Comparison of ENCODE assay signal across 24 mouse cellular contexts in the genomic region with DNA sequence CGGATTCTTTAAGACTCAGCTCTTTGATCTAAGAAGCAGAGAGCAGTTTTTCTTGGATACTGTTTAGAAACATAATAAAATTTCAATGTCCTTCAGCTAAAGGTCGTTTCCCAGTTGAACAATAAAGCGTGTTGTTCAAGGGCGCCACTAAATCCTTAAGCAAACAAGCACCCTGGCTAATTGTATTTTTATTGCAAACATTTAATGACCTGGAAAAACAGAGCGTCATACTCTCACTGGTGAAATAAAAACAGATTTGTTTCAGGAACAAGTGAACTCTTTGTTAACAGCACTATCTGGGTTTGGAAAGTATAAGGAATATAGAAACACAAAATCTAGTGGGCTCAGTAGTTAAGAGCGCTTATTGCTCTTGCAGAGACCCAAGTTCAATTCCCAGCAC. TPM values are rescaled to one million over a fixed set of nuclear protein-coding genes. Genes with fewer than 3 reads are reported as not detected.
DNase-seq lines count a peak whose midpoint lies in the region; ATAC-seq and TF ChIP-seq lines count a peak whose summit lies in the region.
"Had no signal": no experiment of that assay in that cellular context is flagged by ENCODE, and none has a peak within 500 bp of the region (broad histone marks: within the 10 kb centered on the region; RNA-seq: fewer than 3 reads in every experiment).

No protein-coding gene starts in this region.

- TF ChIP-seq EP300 in stomach, postnatal 0 days (optimal IDR thresholded peaks at IDR 0.05): no peak

- peak overlapping the region; percentile 37; the same call in 1 of the 2 replicates for H3K27ac ChIP-seq in hindbrain, embryonic 15.5 days (replicated peaks)
- no peak overlapping the region for H3K27ac ChIP-seq in hindbrain, embryonic 13.5 days
- H3K27ac ChIP-seq in limb, embryonic 11.5 days (replicated peaks; ENCODE audit: low read depth, low read length): peak overlapping the region; percentile 78
- no peak overlapping the region; the same call in 1 of the 2 replicates for H3K27ac ChIP-seq in limb, embryonic 10.5 days
- 0 out of 2 replicates have a peak overlapping the region, but pooled peaks have one; percentile 3 for H3K27ac ChIP-seq in stomach, postnatal 0 days (replicated peaks)
- H3K27ac ChIP-seq: embryonic facial prominence, embryonic 12.5 days; heart, adult 2 months; hindbrain, embryonic 14.5 days; liver, embryonic 15.5 days had no signal

- 65% methylated on average over 6 of the region's 6 CpGs for WGBS in hindbrain, embryonic 15.5 days
- WGBS in hindbrain, embryonic 13.5 days: 67% methylated on average over 6 of the region's 6 CpGs
- 39% methylated on average over 6 of the region's 6 CpGs for whole genome bisulfite sequencing in limb, embryonic 11.5 days
- WGBS in limb, embryonic 10.5 days: 65% methylated on average over 6 of the region's 6 CpGs
- 18% methylated on average over 6 of the region's 6 CpGs for WGBS in large intestine, adult 2 months
- WGBS in stomach, postnatal 0 days: 57% methylated on average over 6 of the region's 6 CpGs

- H3K27me3 ChIP-seq in hindbrain, embryonic 15.5 days: no peaks in the 10 kb centered on the region
- no peaks in the 10 kb centered on the region for H3K27me3 ChIP-seq in hindbrain, embryonic 13.5 days
- H3K27me3 ChIP-seq in limb, embryonic 11.5 days (ENCODE audit: control insufficient read depth, insufficient read depth, low read length): no peaks in the 10 kb centered on the region
- H3K27me3 ChIP-seq in limb, embryonic 10.5 days (ENCODE audit: low read depth, poor library complexity, severe bottlenecking): no peaks in the 10 kb centered on the region
- no peaks in the 10 kb centered on the region for H3K27me3 ChIP-seq in stomach, postnatal 0 days (ENCODE audit: control insufficient read depth, insufficient read depth, low read length)
- H3K27me3 ChIP-seq: CH12.LX; embryonic facial prominence, embryonic 12.5 days had no signal

- H3K4me1 ChIP-seq in hindbrain, embryonic 15.5 days (replicated peaks): no peaks in the 10 kb centered on the region
- H3K4me1 ChIP-seq in hindbrain, embryonic 13.5 days (replicated peaks): peaks cover 8% of the 10 kb centered on the region; the same call in 1 of the 2 replicates
- H3K4me1 ChIP-seq in limb, embryonic 11.5 days (ENCODE audit: control insufficient read depth, insufficient read depth, low read length): peaks cover 18% of the 10 kb centered on the region
- H3K4me1 ChIP-seq in limb, embryonic 10.5 days: peaks cover 53% of the 10 kb centered on the region
- H3K4me1 ChIP-seq in stomach, postnatal 0 days (replicated peaks; ENCODE audit: control insufficient read depth, insufficient read depth): no peaks in the 10 kb centered on the region; the same call in 1 of the 2 replicates

- no peak for ATAC-seq in hindbrain, embryonic 15.5 days (ENCODE audit: low FRiP score, low read depth)
- ATAC-seq in hindbrain, embryonic 13.5 days (ENCODE audit: low FRiP score): no peak
- no peak for ATAC-seq in limb, embryonic 11.5 days (ENCODE audit: insufficient number of reproducible peaks, low FRiP score, low TSS enrichment, low read depth)
- ATAC-seq in stomach, postnatal 0 days (ENCODE audit: low FRiP score, low TSS enrichment): no peak
- ATAC-seq: lung, postnatal 0 days had no signal

- no peak for DNase-seq in limb, embryonic 11.5 days (ENCODE audit: low spot score)
- no peak for DNase-seq in limb, embryonic 10.5 days (ENCODE audit: low spot score)
- peak; percentile 77 for DNase-seq in large intestine, adult 2 months (ENCODE audit: low read depth, low spot score)
- DNase-seq in stomach, postnatal 0 days (ENCODE audit: low spot score): no peak
- DNase-seq in urinary bladder, postnatal 10 days (ENCODE audit: low spot score): no peak
- DNase-seq in cerebellum, adult 18-20 months: no peak
- DNase-seq: adrenal gland, adult 2 months; cerebellum, postnatal 14 days; gastrocnemius, postnatal 10 days; heart, adult 2 months; kidney, postnatal 36 days; layer of hippocampus, postnatal 36 days; right cerebral cortex, postnatal 4 days; thymus, postnatal 4 days had no signal

- no peak overlapping the region for H3K4me3 ChIP-seq in hindbrain, embryonic 15.5 days
- no peak overlapping the region for H3K4me3 ChIP-seq in hindbrain, embryonic 13.5 days
- H3K4me3 ChIP-seq in limb, embryonic 11.5 days (ENCODE audit: low read depth, low read length): no peak overlapping the region
- H3K4me3 ChIP-seq in limb, embryonic 10.5 days: no peak overlapping the region
- H3K4me3 ChIP-seq in stomach, postnatal 0 days (ENCODE audit: low read depth, low read length): no peak overlapping the region
- H3K4me3 ChIP-seq: embryonic facial prominence, embryonic 12.5 days; heart, adult 2 months; liver, embryonic 15.5 days; megakaryocyte, embryonic 14.5 days had no signal

- no peak for TF ChIP-seq CTCF in stomach, postnatal 0 days (IDR thresholded peaks at IDR 0.05; ENCODE audit: low read depth)

- H3K9me3 ChIP-seq in hindbrain, embryonic 15.5 days: no peaks in the 10 kb centered on the region
- no peaks in the 10 kb centered on the region for H3K9me3 ChIP-seq in hindbrain, embryonic 13.5 days
- no peaks in the 10 kb centered on the region for H3K9me3 ChIP-seq in limb, embryonic 11.5 days (ENCODE audit: control insufficient read depth, low read length)
- H3K9me3 ChIP-seq in limb, embryonic 10.5 days (replicated peaks): no peaks in the 10 kb centered on the region
- no peaks in the 10 kb centered on the region for H3K9me3 ChIP-seq in stomach, postnatal 0 days (ENCODE audit: control insufficient read depth, low read length)
- H3K9me3 ChIP-seq: embryonic facial prominence, embryonic 12.5 days; liver, embryonic 15.5 days; megakaryocyte, embryonic 14.5 days had no signal

- H3K4me2 ChIP-seq in hindbrain, embryonic 15.5 days: no peak overlapping the region
- no peak overlapping the region for H3K4me2 ChIP-seq in hindbrain, embryonic 13.5 days
- H3K4me2 ChIP-seq in limb, embryonic 11.5 days (ENCODE audit: low read depth, severe bottlenecking): no peak overlapping the region
- no peak overlapping the region for H3K4me2 ChIP-seq in stomach, postnatal 0 days (replicated peaks; ENCODE audit: low read depth)
- H3K4me2 ChIP-seq: embryonic facial prominence, embryonic 12.5 days; hindbrain, embryonic 14.5 days; liver, embryonic 15.5 days had no signal

- no peak overlapping the region for H3K9ac ChIP-seq in hindbrain, embryonic 15.5 days
- H3K9ac ChIP-seq in hindbrain, embryonic 13.5 days: no peak overlapping the region
- H3K9ac ChIP-seq in limb, embryonic 11.5 days (ENCODE audit: low read length): no peak overlapping the region
- no peak overlapping the region for H3K9ac ChIP-seq in stomach, postnatal 0 days (ENCODE audit: low read length)
- H3K9ac ChIP-seq: embryonic facial prominence, embryonic 12.5 days; hindbrain, embryonic 14.5 days; liver, embryonic 15.5 days had no signal

- H3K36me3 ChIP-seq in hindbrain, embryonic 15.5 days: no peaks in the 10 kb centered on the region
- no peaks in the 10 kb centered on the region for H3K36me3 ChIP-seq in hindbrain, embryonic 13.5 days
- no peaks in the 10 kb centered on the region for H3K36me3 ChIP-seq in limb, embryonic 11.5 days (ENCODE audit: control insufficient read depth, insufficient read depth, low read length)
- H3K36me3 ChIP-seq in limb, embryonic 10.5 days: no peaks in the 10 kb centered on the region
- H3K36me3 ChIP-seq in stomach, postnatal 0 days (ENCODE audit: control insufficient read depth, insufficient read depth, low read length): no peaks in the 10 kb centered on the region
- H3K36me3 ChIP-seq: embryonic facial prominence, embryonic 12.5 days; liver, embryonic 15.5 days had no signal

RNA-seq across cellular contexts. Expression of gene Asgr1, which starts 16.2 kb away (rescaled TPM):
- 2.8 and 4.7 TPM in 2 replicates for polyA plus RNA-seq in hindbrain, embryonic 15.5 days (2015; fragmentation: Nextera tagmentation; extraction: Ambion mirVana)
- 1.5 and 1.7 TPM in 2 replicates for polyA plus RNA-seq in hindbrain, embryonic 13.5 days (2015; fragmentation: Nextera tagmentation; extraction: Ambion mirVana)
- polyA plus RNA-seq in limb, embryonic 11.5 days (2014; fragmentation: Nextera tagmentation; extraction: Ambion mirVana): 1.0 and 1.6 TPM in 2 replicates
- 0.71 and 0.74 TPM in 2 replicates for polyA plus RNA-seq in limb, embryonic 10.5 days (2016; fragmentation: Nextera tagmentation; extraction: Ambion mirVana)
- polyA plus RNA-seq in large intestine, adult 2 months (2012; rRNA removed): not detected in 2 replicates
- polyA plus RNA-seq in stomach, postnatal 0 days (2015; fragmentation: Nextera tagmentation; extraction: Ambion mirVana): 0.70 and 0.83 TPM in 2 replicates
- polyA plus RNA-seq: heart, adult 2 months; heart, embryonic 16.5 days; neural tube, embryonic 14.5 days had no signal

RNA-seq across cellular contexts. Expression of gene Asgr2, which starts 22.4 kb away (rescaled TPM):
- polyA plus RNA-seq in hindbrain, embryonic 15.5 days (2015; fragmentation: Nextera tagmentation; extraction: Ambion mirVana): not detected in 2 replicates
- not detected in 2 replicates for polyA plus RNA-seq in hindbrain, embryonic 13.5 days (2015; fragmentation: Nextera tagmentation; extraction: Ambion mirVana)
- polyA plus RNA-seq in limb, embryonic 11.5 days (2014; fragmentation: Nextera tagmentation; extraction: Ambion mirVana): not detected in 2 replicates
- polyA plus RNA-seq in limb, embryonic 10.5 days (2016; fragmentation: Nextera tagmentation; extraction: Ambion mirVana): not detected in 2 replicates
- polyA plus RNA-seq in large intestine, adult 2 months (2012; rRNA removed): 0.25 and 0.32 TPM in 2 replicates
- polyA plus RNA-seq in stomach, postnatal 0 days (2015; fragmentation: Nextera tagmentation; extraction: Ambion mirVana): 0.19 and 0.30 TPM in 2 replicates
- polyA plus RNA-seq: embryonic facial prominence, embryonic 12.5 days; hindbrain, embryonic 14.5 days; lung, postnatal 0 days; neural tube, embryonic 14.5 days had no signal

RNA-seq across cellular contexts. Expression of gene Dlg4, which starts 53.3 kb away (rescaled TPM):
- polyA plus RNA-seq in hindbrain, embryonic 15.5 days (2015; fragmentation: Nextera tagmentation; extraction: Ambion mirVana): 23.8 and 24.1 TPM in 2 replicates
- polyA plus RNA-seq in hindbrain, embryonic 13.5 days (2015; fragmentation: Nextera tagmentation; extraction: Ambion mirVana): 28.1 TPM in 2 replicates
- 10.0 and 10.8 TPM in 2 replicates for polyA plus RNA-seq in limb, embryonic 11.5 days (2014; fragmentation: Nextera tagmentation; extraction: Ambion mirVana)
- polyA plus RNA-seq in limb, embryonic 10.5 days (2016; fragmentation: Nextera tagmentation; extraction: Ambion mirVana): 8.8 and 12.9 TPM in 2 replicates
- 5.1 and 5.9 TPM in 2 replicates for polyA plus RNA-seq in large intestine, adult 2 months (2012; rRNA removed)
- polyA plus RNA-seq in stomach, postnatal 0 days (2015; fragmentation: Nextera tagmentation; extraction: Ambion mirVana): 2.6 and 3.9 TPM in 2 replicates

RNA-seq across cellular contexts. Expression of gene Acadvl, which starts 54.8 kb away (rescaled TPM):
- 58.0 and 62.2 TPM in 2 replicates for polyA plus RNA-seq in hindbrain, embryonic 15.5 days (2015; fragmentation: Nextera tagmentation; extraction: Ambion mirVana)
- 56.9 and 59.4 TPM in 2 replicates for polyA plus RNA-seq in hindbrain, embryonic 13.5 days (2015; fragmentation: Nextera tagmentation; extraction: Ambion mirVana)
- polyA plus RNA-seq in limb, embryonic 11.5 days (2014; fragmentation: Nextera tagmentation; extraction: Ambion mirVana): 52.9 and 53.5 TPM in 2 replicates
- 36.4 and 52.1 TPM in 2 replicates for polyA plus RNA-seq in limb, embryonic 10.5 days (2016; fragmentation: Nextera tagmentation; extraction: Ambion mirVana)
- polyA plus RNA-seq in large intestine, adult 2 months (2012; rRNA removed): 92.8 and 125 TPM in 2 replicates
- polyA plus RNA-seq in stomach, postnatal 0 days (2015; fragmentation: Nextera tagmentation; extraction: Ambion mirVana): 136 and 143 TPM in 2 replicates

Comparison
In these comparisons a context has a peak if more than half of its experiments do, and no peak if none do; other contexts are left out.
1. H3K27ac ChIP-seq: peak in hindbrain, embryonic 15.5 days (single experiment), limb, embryonic 11.5 days (single experiment) and stomach, postnatal 0 days (single experiment); none in hindbrain, embryonic 13.5 days (single experiment) and limb, embryonic 10.5 days (single experiment).